Mouse (Mus musculus): ENCODE measurements around the gene Fnbp1. TPM values are rescaled to one million over a fixed set of nuclear protein-coding genes. Genes with fewer than 3 reads are reported as not detected.

Fnbp1 gene
- polyA plus RNA-seq, 2 experiments: 25.6 to 40.8 TPM

GRCm38 (mm10) chr2:31130815-31131299 lies 11.0 kb downstream of the Fnbp1 start:
- no peak for TF ChIP-seq POLR2A (IDR thresholded peaks at IDR 0.05; ENCODE audit: borderline replicate concordance, extremely low read depth, insufficient read depth, insufficient read length)
- no peak for DNase-seq (ENCODE audit: low spot score)
- Histone ChIP-seq H3K4me1 (ENCODE audit: control insufficient read depth, insufficient read depth, low read length) (peaks cover 26% of the 10 kb centered on the region), H3K9ac (ENCODE audit: low read depth, low read length, severe bottlenecking) (no peak overlapping the region), H3K9me3 (ENCODE audit: control insufficient read depth, low read length) (no peaks in the 10 kb centered on the region), H3K36me3 (ENCODE audit: control insufficient read depth, insufficient read depth, low read length) (no peaks in the 10 kb centered on the region), H3K27me3 (ENCODE audit: control insufficient read depth, insufficient read depth, low read length) (no peaks in the 10 kb centered on the region), H3K27ac (replicated peaks; ENCODE audit: low read depth, low read length) (no peak overlapping the region), H3K4me2 (replicated peaks; ENCODE audit: low read depth, low read length, severe bottlenecking) (no peak overlapping the region), H3K4me3 (replicated peaks; ENCODE audit: low read length) (no peak overlapping the region)
- no peak for ATAC-seq (ENCODE audit: low FRiP score, low read depth)
- 76% methylated on average over 8 of the region's 8 CpGs for WGBS

DNA sequence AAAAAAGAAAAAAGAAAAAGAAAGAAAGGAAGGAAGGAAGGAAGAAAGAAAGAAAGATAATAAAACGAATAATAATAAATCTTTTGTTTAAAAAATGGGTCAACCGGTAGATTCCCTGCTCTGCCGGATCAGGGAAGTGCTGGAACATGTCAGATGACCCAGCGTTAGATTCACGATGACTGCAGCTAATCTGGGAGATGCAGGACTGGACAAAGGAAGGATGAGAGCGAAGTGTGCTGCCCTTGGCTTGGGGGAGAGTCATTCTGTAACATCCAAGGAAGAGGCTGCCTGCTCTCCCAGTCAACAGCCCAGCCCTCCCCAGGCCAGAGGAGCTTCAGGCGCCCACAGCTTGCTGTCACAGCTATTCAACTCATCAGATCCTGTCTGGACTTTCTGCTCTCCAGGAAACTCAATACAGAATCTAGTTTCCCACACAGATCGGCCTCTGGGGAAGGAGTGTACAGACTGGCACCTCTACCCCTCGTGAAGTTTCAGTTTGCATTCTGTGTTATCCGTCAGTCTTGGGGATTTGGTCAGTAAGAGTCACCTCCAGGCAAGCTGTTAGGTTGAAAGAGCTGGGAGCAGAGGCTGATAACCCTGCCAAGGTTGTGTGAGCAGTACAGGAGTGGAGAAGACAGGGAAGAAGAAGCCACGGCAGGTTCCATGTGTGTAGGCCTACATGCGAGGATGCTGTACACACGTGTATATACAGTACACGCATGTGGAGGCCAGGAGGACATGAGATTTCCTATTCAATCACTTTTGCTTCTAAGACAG lies 11.9 kb downstream of the Fnbp1 start:
- DNase-seq (ENCODE audit: low spot score) (no peak), ATAC-seq (ENCODE audit: low FRiP score, low read depth) (no peak)
- no peak overlapping the region for H3K4me2 ChIP-seq (replicated peaks; ENCODE audit: low read depth, low read length, severe bottlenecking)
- no peaks in the 10 kb centered on the region for H3K27me3 ChIP-seq (ENCODE audit: control insufficient read depth, insufficient read depth, low read length)
- H3K4me1 ChIP-seq (ENCODE audit: control insufficient read depth, insufficient read depth, low read length): peaks cover 25% of the 10 kb centered on the region
- no peak overlapping the region for H3K9ac ChIP-seq (ENCODE audit: low read depth, low read length, severe bottlenecking)
- WGBS: 82% methylated on average over 14 of the region's 14 CpGs
- no peak overlapping the region for H3K27ac ChIP-seq (replicated peaks; ENCODE audit: low read depth, low read length)
- no peak overlapping the region for H3K4me3 ChIP-seq (replicated peaks; ENCODE audit: low read length)
- H3K36me3 ChIP-seq (ENCODE audit: control insufficient read depth, insufficient read depth, low read length): no peaks in the 10 kb centered on the region
- no peaks in the 10 kb centered on the region for H3K9me3 ChIP-seq (ENCODE audit: control insufficient read depth, low read length)
- no peak for TF ChIP-seq POLR2A (IDR thresholded peaks at IDR 0.05; ENCODE audit: borderline replicate concordance, extremely low read depth, insufficient read depth, insufficient read length)

- H3K4me3 ChIP-seq (replicated peaks; ENCODE audit: low read length): no peak overlapping the region
- peaks cover 29% of the 10 kb centered on the region for H3K4me1 ChIP-seq (ENCODE audit: control insufficient read depth, insufficient read depth, low read length)
- no peaks in the 10 kb centered on the region for H3K9me3 ChIP-seq (ENCODE audit: control insufficient read depth, low read length)
- ATAC-seq (ENCODE audit: low FRiP score, low read depth) (no peak), DNase-seq (ENCODE audit: low spot score) (no peak)
- no peaks in the 10 kb centered on the region for H3K36me3 ChIP-seq (ENCODE audit: control insufficient read depth, insufficient read depth, low read length)
- H3K27me3 ChIP-seq (ENCODE audit: control insufficient read depth, insufficient read depth, low read length): no peaks in the 10 kb centered on the region
- no peak for TF ChIP-seq POLR2A (IDR thresholded peaks at IDR 0.05; ENCODE audit: borderline replicate concordance, extremely low read depth, insufficient read depth, insufficient read length)
- 82% methylated on average over 4 of the region's 4 CpGs for WGBS
- H3K27ac ChIP-seq (replicated peaks; ENCODE audit: low read depth, low read length): no peak overlapping the region
- no peak overlapping the region for H3K4me2 ChIP-seq (replicated peaks; ENCODE audit: low read depth, low read length, severe bottlenecking)
- H3K9ac ChIP-seq (ENCODE audit: low read depth, low read length, severe bottlenecking): no peak overlapping the region
Measured at GRCm38 (mm10) chr2:31127899-31128298, 13.9 kb downstream of the Fnbp1 start.

- no peak overlapping the region; the same call in 1 of the 2 replicates for H3K27ac ChIP-seq (replicated peaks; ENCODE audit: low read depth, low read length)
- DNase-seq (ENCODE audit: low spot score): no peak
- no peak overlapping the region for H3K9ac ChIP-seq (ENCODE audit: low read depth, low read length, severe bottlenecking)
- H3K4me3 ChIP-seq (replicated peaks; ENCODE audit: low read length): no peak overlapping the region
- no peaks in the 10 kb centered on the region for H3K27me3 ChIP-seq (ENCODE audit: control insufficient read depth, insufficient read depth, low read length)
- no peak for TF ChIP-seq POLR2A (IDR thresholded peaks at IDR 0.05; ENCODE audit: borderline replicate concordance, extremely low read depth, insufficient read depth, insufficient read length)
- H3K4me1 ChIP-seq (ENCODE audit: control insufficient read depth, insufficient read depth, low read length): peaks cover 22% of the 10 kb centered on the region
- no peaks in the 10 kb centered on the region for H3K36me3 ChIP-seq (ENCODE audit: control insufficient read depth, insufficient read depth, low read length)
- no peak overlapping the region for H3K4me2 ChIP-seq (replicated peaks; ENCODE audit: low read depth, low read length, severe bottlenecking)
- 42% methylated on average over 7 of the region's 7 CpGs for WGBS
- no peaks in the 10 kb centered on the region for H3K9me3 ChIP-seq (ENCODE audit: control insufficient read depth, low read length)
- no peak for ATAC-seq (ENCODE audit: low FRiP score, low read depth)
Measured at GRCm38 (mm10) chr2:31127219-31127618, 14.6 kb downstream of the Fnbp1 start.

DNA sequence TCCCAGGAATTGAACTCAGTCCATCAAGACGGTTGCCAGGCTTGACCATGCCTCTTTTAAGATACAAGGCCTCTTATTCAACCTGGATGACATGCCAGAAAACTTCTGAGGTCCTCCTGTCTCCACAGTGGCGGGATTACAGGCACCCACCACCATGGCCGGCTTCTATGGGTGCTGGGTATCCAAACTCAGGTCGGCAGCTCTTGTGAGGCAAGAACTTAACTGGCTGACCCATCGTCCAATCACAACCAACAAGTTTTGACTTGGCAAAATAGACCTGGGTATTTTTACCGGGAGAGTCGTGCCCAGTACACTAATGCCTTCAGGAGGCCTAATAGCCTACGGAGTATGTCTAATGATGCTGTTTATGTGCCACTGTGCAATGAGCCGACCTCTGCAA lies 15.8 kb downstream of the Fnbp1 start:
- 55% methylated on average over 9 of the region's 9 CpGs for WGBS
- DNase-seq (ENCODE audit: low spot score): no peak
- H3K9ac ChIP-seq (ENCODE audit: low read depth, low read length, severe bottlenecking): no peak overlapping the region
- H3K4me3 ChIP-seq (replicated peaks; ENCODE audit: low read length): no peak overlapping the region
- no peaks in the 10 kb centered on the region for H3K36me3 ChIP-seq (ENCODE audit: control insufficient read depth, insufficient read depth, low read length)
- no peak overlapping the region for H3K27ac ChIP-seq (replicated peaks; ENCODE audit: low read depth, low read length)
- peaks cover 27% of the 10 kb centered on the region for H3K4me1 ChIP-seq (ENCODE audit: control insufficient read depth, insufficient read depth, low read length)
- no peak for TF ChIP-seq POLR2A (IDR thresholded peaks at IDR 0.05; ENCODE audit: borderline replicate concordance, extremely low read depth, insufficient read depth, insufficient read length)
- no peak for ATAC-seq (ENCODE audit: low FRiP score, low read depth)
- H3K27me3 ChIP-seq (ENCODE audit: control insufficient read depth, insufficient read depth, low read length): no peaks in the 10 kb centered on the region
- H3K9me3 ChIP-seq (ENCODE audit: control insufficient read depth, low read length): no peaks in the 10 kb centered on the region
- H3K4me2 ChIP-seq (replicated peaks; ENCODE audit: low read depth, low read length, severe bottlenecking): no peak overlapping the region
